Mouse (Mus musculus) embryonic fibroblast, embryonic 13.5 days (primary cell): ENCODE measurements around the gene Atp6v1f. TPM values are rescaled to one million over a fixed set of nuclear protein-coding genes. Genes with fewer than 3 reads are reported as not detected.
A peak's percentile ranks its signal among the peaks of the same experiment; 100 is the strongest.

Experiments used
- H3K27ac ChIP-seq: 2 replicates; pipeline ENCODE4 v1.5.1; 2012; ENCODE audit warnings: low read length, control low read depth, inconsistent platforms; ENCODE audit not compliant: insufficient read depth
- H3K4me1 ChIP-seq: 2 replicates; pipeline ENCODE4 v1.6.1; 2011; ENCODE audit warnings: low read length; ENCODE audit not compliant: control insufficient read depth, insufficient read depth
- H3K4me3 ChIP-seq: 2 replicates; pipeline ENCODE4 v1.5.1; 2011; ENCODE audit warnings: mild to moderate bottlenecking, control low read depth, low read length; ENCODE audit not compliant: insufficient read depth
- CTCF ChIP-seq: IDR thresholded peaks from 2 replicates; pipeline ENCODE4 v1.5.1; 2011; ENCODE audit warnings: mild to moderate bottlenecking, control low read depth, low read length, moderate library complexity, borderline replicate concordance; ENCODE audit not compliant: insufficient read depth
- POLR2A ChIP-seq: IDR thresholded peaks from 2 replicates; pipeline ENCODE4 v1.6.1; 2011; ENCODE audit warnings: low read depth, mild to moderate bottlenecking, control low read depth, low read length, moderate library complexity
- polyA plus RNA-seq: library from polyadenylated mRNA; stranded (reverse); fragments of >200 nt; gene quantifications from 2 replicates; pipeline ENCODE4 v1.2.4, GENCODE M21; 2011; ENCODE audit warnings: low read depth; ENCODE audit not compliant: missing spikeins, insufficient read length

The Atp6v1f gene
- polyA plus RNA-seq: 131 and 136 TPM in 2 replicates

DNA sequence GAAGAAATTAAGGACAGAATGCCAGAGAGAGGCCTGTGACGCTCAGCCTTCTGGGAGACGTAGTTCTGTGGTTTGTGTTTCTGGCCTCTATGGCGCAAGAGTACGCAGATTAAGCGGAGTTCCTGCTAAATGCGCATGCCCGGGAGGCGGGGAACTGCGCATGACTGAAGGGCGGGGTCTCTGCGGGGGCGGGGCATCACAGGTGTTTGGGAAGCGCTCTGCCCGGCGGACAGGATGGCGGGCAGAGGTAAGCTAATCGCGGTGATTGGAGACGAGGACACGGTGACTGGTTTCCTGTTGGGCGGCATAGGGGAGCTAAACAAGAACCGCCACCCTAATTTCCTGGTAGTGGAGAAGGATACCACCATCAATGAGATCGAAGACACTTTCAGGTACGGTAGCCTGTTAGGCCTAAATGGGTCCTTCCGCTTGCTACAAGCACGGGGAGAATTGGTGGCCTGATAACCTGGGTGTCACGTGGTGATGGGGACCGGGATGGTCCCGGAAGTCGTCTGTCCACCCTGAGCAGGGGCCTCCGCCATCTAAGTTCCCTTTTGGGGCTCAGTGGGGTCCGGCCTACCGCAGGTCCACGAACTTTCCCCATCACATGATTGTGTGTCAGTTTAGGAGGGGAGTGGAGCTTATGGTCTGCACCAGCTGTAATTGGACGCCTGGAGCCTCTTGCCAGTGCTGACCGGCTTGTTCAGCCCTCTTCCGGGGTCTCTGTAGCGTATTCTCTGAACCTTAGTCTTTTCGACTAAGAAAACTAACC lies at the start of gene Atp6v1f:
TSS of gene Atp6v1f (plus strand) at position 136 of the 772 bp plus-strand sequence.
- TF ChIP-seq CTCF (no peak), POLR2A (peak; percentile 41; the same call in 1 of the 2 replicates)
- no peak within 1 kb of the TSS for H3K27ac ChIP-seq
- peaks cover 5% of the 10 kb centered on the region for H3K4me1 ChIP-seq
- peak within 1 kb of the TSS; percentile 61 for H3K4me3 ChIP-seq

GRCm38 (mm10) chr6:29420596-29420995 lies 46.9 kb upstream of the Atp6v1f start:
- Histone ChIP-seq H3K4me1 (no peaks in the 10 kb centered on the region; the same call in 1 of the 2 replicates), H3K27ac (no peak overlapping the region), H3K4me3 (no peak overlapping the region)
- no peak for TF ChIP-seq POLR2A
- no peak for TF ChIP-seq CTCF

- Histone ChIP-seq H3K4me1 (peaks cover 8% of the 10 kb centered on the region), H3K27ac (no peak overlapping the region), H3K4me3 (no peak overlapping the region)
- TF ChIP-seq CTCF (no peak), POLR2A (no peak)
Observed at GRCm38 (mm10) chr6:29425118-29425517, 42.4 kb upstream of the Atp6v1f start.

DNA sequence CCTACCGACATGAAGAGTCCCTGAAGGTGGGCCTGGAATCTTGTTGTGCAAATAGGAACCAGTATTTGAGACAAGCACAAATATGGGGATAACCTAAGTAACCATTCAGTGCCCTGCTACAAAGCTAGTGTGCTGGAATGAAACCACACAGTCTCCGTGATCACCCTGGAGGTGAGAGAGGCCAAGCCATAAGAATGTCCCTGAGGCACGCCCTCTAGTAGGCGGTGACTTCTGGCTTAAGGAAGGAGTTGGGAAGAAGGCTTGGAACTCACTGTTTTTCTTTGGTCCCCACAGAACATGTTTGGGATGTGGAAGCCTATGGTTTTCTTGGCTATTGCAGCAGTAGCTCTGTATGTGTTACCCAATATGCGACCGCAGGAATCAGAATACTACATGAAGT lies 41.2 kb upstream of the Atp6v1f start:
- peaks cover 12% of the 10 kb centered on the region for H3K4me1 ChIP-seq
- TF ChIP-seq CTCF (no peak), POLR2A (no peak)
- no peak overlapping the region for H3K4me3 ChIP-seq
- no peak overlapping the region for H3K27ac ChIP-seq

- no peak overlapping the region for H3K4me3 ChIP-seq
- peaks cover 24% of the 10 kb centered on the region for H3K4me1 ChIP-seq
- TF ChIP-seq POLR2A (no peak), CTCF (no peak)
- no peak overlapping the region for H3K27ac ChIP-seq
Observed at GRCm38 (mm10) chr6:29428171-29428570, 39.3 kb upstream of the Atp6v1f start.

GRCm38 (mm10) chr6:29430681-29431420 lies 36.7 kb upstream of the Atp6v1f start:
- no peak overlapping the region for H3K4me3 ChIP-seq
- no peak for TF ChIP-seq CTCF
- peaks cover 24% of the 10 kb centered on the region for H3K4me1 ChIP-seq
- peak overlapping the region; percentile 91 for H3K27ac ChIP-seq

DNA sequence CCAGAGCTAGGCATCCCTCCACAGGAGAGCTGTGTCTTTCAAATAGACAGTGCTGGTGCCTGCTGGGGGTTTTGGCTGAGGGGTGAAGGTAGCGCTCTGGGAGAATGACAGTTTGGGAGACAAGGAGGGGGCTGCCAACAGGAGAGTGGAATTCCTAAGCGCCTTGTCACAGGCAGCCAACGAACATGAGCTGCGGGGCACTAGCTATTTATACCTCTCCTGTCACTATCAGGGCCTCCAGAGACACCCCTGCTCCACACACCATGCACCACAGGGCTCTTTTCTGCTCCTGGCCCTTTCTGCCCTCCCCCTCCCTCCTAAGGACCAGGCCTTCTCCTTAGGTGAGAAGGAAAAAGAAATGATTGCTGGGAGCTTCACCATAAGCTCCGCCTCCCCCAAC lies 36.0 kb upstream of the Atp6v1f start:
- Histone ChIP-seq H3K4me1 (peaks cover 24% of the 10 kb centered on the region), H3K4me3 (no peak overlapping the region), H3K27ac (peak overlapping the region; percentile 91)
- TF ChIP-seq POLR2A: no peak
- no peak for TF ChIP-seq CTCF

DNA sequence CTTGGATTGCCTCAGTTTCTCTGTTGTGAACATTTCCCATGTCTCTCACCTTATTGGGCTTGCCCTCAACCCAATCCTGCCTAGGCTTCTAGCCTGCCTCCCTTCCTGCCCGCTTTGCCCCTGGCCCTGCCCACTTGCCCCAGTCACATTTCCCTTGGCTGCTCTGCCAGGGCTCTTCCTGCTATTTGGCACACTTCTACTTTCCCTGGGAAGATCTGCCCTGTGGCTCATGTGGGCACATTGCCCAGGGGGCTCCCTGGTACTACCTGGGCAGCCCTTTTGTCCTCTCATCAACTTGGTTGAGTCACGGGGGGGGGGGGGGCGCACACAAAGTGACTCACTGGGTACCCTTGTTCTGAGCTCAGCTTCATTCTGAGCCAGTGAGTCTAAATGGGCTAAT lies 35.4 kb upstream of the Atp6v1f start:
- H3K4me3 ChIP-seq: no peak overlapping the region
- H3K4me1 ChIP-seq: peaks cover 24% of the 10 kb centered on the region
- TF ChIP-seq CTCF: no peak
- TF ChIP-seq POLR2A: no peak
- peak overlapping the region; percentile 91 for H3K27ac ChIP-seq

- Histone ChIP-seq H3K4me3 (no peak overlapping the region), H3K27ac (peak overlapping the region; percentile 91), H3K4me1 (peaks cover 24% of the 10 kb centered on the region)
- TF ChIP-seq CTCF (no peak), POLR2A (no peak)
Observed at GRCm38 (mm10) chr6:29432676-29433037, 34.9 kb upstream of the Atp6v1f start.

GRCm38 (mm10) chr6:29433038-29433803 lies 34.3 kb upstream of the Atp6v1f start, which contains the start of gene Flnc:
Flnc (plus strand) TSS chr6:29433256.
- Histone ChIP-seq H3K27ac (peak within 1 kb of the TSS; percentile 91), H3K4me1 (peaks cover 19% of the 10 kb centered on the region), H3K4me3 (peak within 1 kb of the TSS; percentile 62)
- TF ChIP-seq CTCF (no peak), POLR2A (peak; percentile 87)
